Mouse (Mus musculus): Measurements from ENCODE around the gene Aif1.

DNA sequence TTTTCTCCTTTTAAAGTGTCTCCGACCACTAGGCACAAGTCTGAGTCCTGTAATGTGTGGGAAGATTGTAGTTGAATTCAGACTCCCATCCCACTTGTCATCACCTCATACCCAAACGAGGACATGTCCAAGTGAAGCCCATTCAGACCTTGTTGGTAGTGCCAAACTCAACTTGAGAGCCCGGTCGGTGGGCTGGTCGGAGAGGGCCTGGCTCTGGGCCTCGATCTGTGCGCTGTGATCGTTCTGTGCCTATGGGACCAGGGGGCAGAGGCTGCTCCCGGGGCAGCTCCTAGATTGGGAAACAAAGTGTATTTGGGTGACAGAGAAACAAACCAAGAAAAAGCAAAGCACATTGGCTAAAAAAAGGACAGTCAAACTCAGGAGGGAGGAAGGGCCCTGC lies 22.8 kb downstream of the Aif1 start:
- no peak for TF ChIP-seq GATA1 (IDR thresholded peaks at IDR 0.05; ENCODE audit: borderline replicate concordance, low read length)
- TF ChIP-seq FLI1 (IDR thresholded peaks at IDR 0.05; ENCODE audit: low read length) = no peak

All from megakaryocyte, embryonic 14.5 days (primary cell).